Mouse (Mus musculus): ENCODE data around the gene Smco1. TPM values are rescaled to one million over a fixed set of nuclear protein-coding genes. Genes with fewer than 3 reads are reported as not detected.
"Not testable (repeated sequence)": the region's sequence is repeated elsewhere in the genome, so short reads cannot be mapped to it uniquely, and the experiment has no call there.

The Smco1 gene
- total RNA-seq (2021), result under 1 TPM; 0.18 to 0.97 TPM
- long read RNA-seq, experiment 1, result 0 reads
- long read RNA-seq, experiment 2, result 0 reads

GRCm38 (mm10) chr16:32271291-32271690, at the start of gene Smco1:
TSS of gene Smco1 (plus strand) at chr16:32271468.
- DNase-seq, result no peak

- no peak for DNase-seq
Observed at GRCm38 (mm10) chr16:32221803-32222202, 49.5 kb upstream of the Smco1 start.

GRCm38 (mm10) chr16:32222399-32222798, 48.9 kb upstream of the Smco1 start:
- DNase-seq, result no peak

GRCm38 (mm10) chr16:32232050-32232449, 39.2 kb upstream of the Smco1 start:
- peak; percentile 64 for DNase-seq

GRCm38 (mm10) chr16:32237930-32238680, 33.2 kb upstream of the Smco1 start:
- peak; percentile 33 for DNase-seq

- no peak for DNase-seq
Observed at GRCm38 (mm10) chr16:32239428-32240312, 31.6 kb upstream of the Smco1 start.

- DNase-seq, result no peak
Observed at GRCm38 (mm10) chr16:32243901-32244300, 27.4 kb upstream of the Smco1 start.

- DNase-seq, result peak; percentile 63
Observed at GRCm38 (mm10) chr16:32246351-32246791, 24.9 kb upstream of the Smco1 start.

- peak; percentile 98 for DNase-seq
Observed at GRCm38 (mm10) chr16:32246952-32247370, 24.3 kb upstream of the Smco1 start, which contains the start of the genes Fbxo45 and Wdr53. TSS of gene Fbxo45 (minus strand) at chr16:32247158. TSS of gene Wdr53 (plus strand) at chr16:32247227.

GRCm38 (mm10) chr16:32264225-32264624, 7.0 kb upstream of the Smco1 start:
- peak; percentile 31 for DNase-seq

GRCm38 (mm10) chr16:32273338-32273737, 2.1 kb downstream of the Smco1 start:
- peak; percentile 10 for DNase-seq

GRCm38 (mm10) chr16:32275041-32275440, 3.8 kb downstream of the Smco1 start:
- DNase-seq, result no peak

- no peak for DNase-seq
Observed at GRCm38 (mm10) chr16:32275830-32276229, 4.6 kb downstream of the Smco1 start.

- DNase-seq, result peak; percentile 95
Observed at GRCm38 (mm10) chr16:32277308-32278256, 6.3 kb downstream of the Smco1 start, which contains the start of gene Rnf168. TSS of gene Rnf168 (plus strand) at chr16:32277459.

- DNase-seq, result no peak
Observed at GRCm38 (mm10) chr16:32278396-32278795, 7.1 kb downstream of the Smco1 start.

- no peak for DNase-seq
Observed at GRCm38 (mm10) chr16:32280211-32280610, 8.9 kb downstream of the Smco1 start.

- DNase-seq, result no peak
Observed at GRCm38 (mm10) chr16:32282608-32283007, 11.3 kb downstream of the Smco1 start.

- DNase-seq, result no peak
Observed at GRCm38 (mm10) chr16:32291821-32292220, 20.6 kb downstream of the Smco1 start.

GRCm38 (mm10) chr16:32299617-32300016, 28.3 kb downstream of the Smco1 start:
- DNase-seq, result not testable (repeated sequence)

- no peak for DNase-seq
Observed at GRCm38 (mm10) chr16:32303046-32303445, 31.8 kb downstream of the Smco1 start.

GRCm38 (mm10) chr16:32303886-32304285, 32.6 kb downstream of the Smco1 start:
- no peak for DNase-seq

- no peak for DNase-seq
Observed at GRCm38 (mm10) chr16:32311970-32312369, 40.7 kb downstream of the Smco1 start.
